Mouse (Mus musculus): ENCODE measurements at regions not wholly inside any gene's neighbourhood (a gene's known extent, or its start where the extent isn't known, plus 50 kb on each side); places are given as distances from the start of the nearest gene placed in this dataset.

GRCm38 (mm10) chrX:11387200-11387940 lies 59.7 kb downstream of the H2al1j start:
- Histone ChIP-seq H3K4me1 (replicated peaks; ENCODE audit: low read depth, low read length) (no peaks in the 10 kb centered on the region), H3K27me3 (ENCODE audit: insufficient read depth, low read length) (no peaks in the 10 kb centered on the region), H3K9me3 (ENCODE audit: low read length) (no peaks in the 10 kb centered on the region), H3K4me3 (replicated peaks; ENCODE audit: low read length) (no peak overlapping the region), H3K36me3 (ENCODE audit: insufficient read depth, low read length) (no peaks in the 10 kb centered on the region)
- no peak for TF ChIP-seq POU5F1 (IDR thresholded peaks at IDR 0.05; ENCODE audit: borderline replicate concordance, low read length)
- TF ChIP-seq CTCF (conservative IDR thresholded peaks at IDR 0.05; ENCODE audit: low read length), result no peak
- TF ChIP-seq NANOG (IDR thresholded peaks at IDR 0.05; ENCODE audit: borderline replicate concordance, low read length), result no peak

DNA sequence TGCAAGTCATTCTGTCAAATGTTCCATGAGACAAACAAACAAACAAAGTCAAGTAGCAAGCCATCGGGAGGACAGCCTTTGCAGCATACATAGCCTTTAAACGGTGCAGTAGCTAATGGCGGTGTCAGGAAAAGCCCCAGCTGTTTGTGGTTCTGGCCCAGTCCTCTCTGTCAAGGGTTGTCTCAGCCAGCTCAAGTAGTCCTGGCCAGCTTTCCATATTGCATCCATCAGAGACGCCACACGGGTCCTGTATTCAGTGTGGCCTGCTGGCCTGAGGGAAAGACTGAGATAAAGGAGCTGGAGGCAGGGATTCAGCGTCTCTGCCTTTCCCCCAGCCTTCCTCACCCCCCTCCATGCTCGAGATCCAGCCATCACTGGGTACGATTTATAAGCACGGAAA lies 61.2 kb downstream of the H2al1j start:
- Histone ChIP-seq H3K36me3 (ENCODE audit: insufficient read depth, low read length) (no peaks in the 10 kb centered on the region), H3K27me3 (ENCODE audit: insufficient read depth, low read length) (no peaks in the 10 kb centered on the region), H3K4me1 (replicated peaks; ENCODE audit: low read depth, low read length) (no peaks in the 10 kb centered on the region), H3K9me3 (ENCODE audit: low read length) (no peaks in the 10 kb centered on the region), H3K4me3 (replicated peaks; ENCODE audit: low read length) (no peak overlapping the region)
- no peak for TF ChIP-seq POU5F1 (IDR thresholded peaks at IDR 0.05; ENCODE audit: borderline replicate concordance, low read length)
- TF ChIP-seq NANOG (IDR thresholded peaks at IDR 0.05; ENCODE audit: borderline replicate concordance, low read length), result no peak
- TF ChIP-seq CTCF (conservative IDR thresholded peaks at IDR 0.05; ENCODE audit: low read length), result no peak

DNA sequence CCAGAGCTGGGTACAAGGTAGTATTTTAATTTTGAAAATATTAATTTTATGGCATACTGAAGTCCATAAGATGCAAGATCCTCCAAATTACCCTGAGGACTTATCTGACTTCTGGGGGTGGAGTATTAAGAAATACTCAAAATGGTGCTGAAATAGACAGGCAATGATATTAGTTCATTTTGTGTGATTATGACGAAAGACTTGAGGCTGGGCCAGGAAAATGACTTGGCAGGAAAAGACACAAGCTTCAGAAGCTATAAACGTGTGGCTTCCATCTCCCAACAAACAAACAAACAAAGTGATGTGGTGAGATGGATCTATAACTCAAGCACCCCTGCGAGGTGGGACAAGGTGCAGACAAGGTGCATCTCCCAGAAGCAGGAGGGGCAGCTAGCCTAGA lies 72.8 kb downstream of the H2al1j start:
- Histone ChIP-seq H3K9me3 (ENCODE audit: low read length) (no peaks in the 10 kb centered on the region), H3K4me3 (replicated peaks; ENCODE audit: low read length) (no peak overlapping the region), H3K27me3 (ENCODE audit: insufficient read depth, low read length) (no peaks in the 10 kb centered on the region), H3K4me1 (replicated peaks; ENCODE audit: low read depth, low read length) (no peaks in the 10 kb centered on the region), H3K36me3 (ENCODE audit: insufficient read depth, low read length) (no peaks in the 10 kb centered on the region)
- TF ChIP-seq POU5F1 (IDR thresholded peaks at IDR 0.05; ENCODE audit: borderline replicate concordance, low read length) (no peak), CTCF (conservative IDR thresholded peaks at IDR 0.05; ENCODE audit: low read length) (no peak), NANOG (IDR thresholded peaks at IDR 0.05; ENCODE audit: borderline replicate concordance, low read length) (no peak)

DNA sequence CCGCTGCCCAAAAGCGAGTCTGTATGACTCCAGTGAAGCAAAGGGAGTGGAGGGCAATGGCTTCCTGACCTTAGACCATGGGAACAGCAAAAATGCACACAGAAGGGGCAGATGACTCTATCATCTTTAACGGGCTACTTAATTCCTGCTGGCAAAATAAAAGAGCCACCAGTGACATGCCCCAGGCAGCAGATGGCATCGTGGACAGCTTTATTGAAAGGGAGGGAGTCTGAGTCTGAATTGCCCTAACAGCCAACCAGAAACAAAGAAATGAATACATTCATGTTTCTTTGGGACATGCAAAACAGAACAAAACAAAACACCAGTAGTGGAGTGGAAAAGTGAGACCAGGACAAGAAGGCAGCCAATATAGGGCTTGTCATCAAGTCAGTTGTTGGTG lies 76.7 kb downstream of the H2al1j start:
- Histone ChIP-seq H3K4me3 (replicated peaks; ENCODE audit: low read length) (no peak overlapping the region), H3K36me3 (ENCODE audit: insufficient read depth, low read length) (no peaks in the 10 kb centered on the region), H3K4me1 (replicated peaks; ENCODE audit: low read depth, low read length) (no peaks in the 10 kb centered on the region), H3K9me3 (ENCODE audit: low read length) (no peaks in the 10 kb centered on the region), H3K27me3 (ENCODE audit: insufficient read depth, low read length) (no peaks in the 10 kb centered on the region)
- TF ChIP-seq CTCF (conservative IDR thresholded peaks at IDR 0.05; ENCODE audit: low read length) (no peak), NANOG (IDR thresholded peaks at IDR 0.05; ENCODE audit: borderline replicate concordance, low read length) (no peak), POU5F1 (IDR thresholded peaks at IDR 0.05; ENCODE audit: borderline replicate concordance, low read length) (no peak)

DNA sequence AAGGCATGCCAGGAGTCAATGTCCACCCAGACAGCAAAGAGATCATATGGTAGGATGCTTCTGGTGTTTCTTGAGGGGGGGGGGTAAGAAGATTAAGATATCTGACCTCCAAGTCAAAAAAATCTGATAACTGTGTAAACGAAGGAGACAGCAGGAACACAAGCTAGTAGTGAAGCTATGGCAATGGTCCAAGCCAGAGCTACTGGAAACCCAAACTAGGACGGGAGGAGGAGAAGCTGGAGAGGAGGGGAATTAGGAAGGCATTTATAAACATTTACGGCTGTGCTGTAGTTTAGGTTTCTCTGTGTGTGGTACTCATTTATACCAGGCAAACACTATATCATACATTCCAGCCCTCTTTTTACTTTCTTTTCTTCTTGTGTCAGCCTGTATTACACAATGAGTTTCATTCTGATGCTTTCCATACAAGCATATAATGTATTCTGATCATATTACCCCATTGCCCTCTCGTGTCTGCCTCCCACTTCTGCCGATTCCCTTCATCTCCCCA lies 84.7 kb downstream of the H2al1j start:
- Histone ChIP-seq H3K9me3 (ENCODE audit: low read length) (no peaks in the 10 kb centered on the region), H3K36me3 (ENCODE audit: insufficient read depth, low read length) (no peaks in the 10 kb centered on the region), H3K4me1 (replicated peaks; ENCODE audit: low read depth, low read length) (0 out of 2 replicates have a peak, but pooled peaks cover 6% of the 10 kb centered on the region), H3K27me3 (ENCODE audit: insufficient read depth, low read length) (no peaks in the 10 kb centered on the region), H3K4me3 (replicated peaks; ENCODE audit: low read length) (no peak overlapping the region)
- no peak for TF ChIP-seq CTCF (conservative IDR thresholded peaks at IDR 0.05; ENCODE audit: low read length)

DNA sequence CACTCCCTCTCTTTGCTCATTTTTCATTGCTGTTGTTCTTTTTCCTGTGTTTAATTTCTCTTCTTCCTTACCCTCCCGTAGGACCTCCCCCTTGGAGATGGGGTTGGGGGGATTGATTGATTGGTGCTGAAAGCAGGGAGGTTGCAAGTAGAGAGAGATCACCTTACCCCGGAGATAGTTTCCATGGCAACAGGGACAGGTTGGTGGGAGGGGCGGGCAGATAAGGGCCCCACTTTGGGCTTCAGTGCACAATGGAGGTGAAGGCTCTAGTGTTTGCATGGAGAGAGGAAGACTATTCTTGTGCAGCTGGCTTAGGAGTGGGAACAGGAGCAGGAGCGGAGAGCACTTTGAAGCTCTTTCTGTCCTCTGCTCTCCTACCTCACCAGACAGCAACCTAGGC lies 88.0 kb downstream of the H2al1j start:
- no peak overlapping the region for H3K4me3 ChIP-seq (replicated peaks; ENCODE audit: low read length)
- H3K36me3 ChIP-seq (ENCODE audit: insufficient read depth, low read length), result no peaks in the 10 kb centered on the region
- TF ChIP-seq NANOG (IDR thresholded peaks at IDR 0.05; ENCODE audit: borderline replicate concordance, low read length), result no peak
- TF ChIP-seq POU5F1 (IDR thresholded peaks at IDR 0.05; ENCODE audit: borderline replicate concordance, low read length), result no peak
- TF ChIP-seq CTCF (conservative IDR thresholded peaks at IDR 0.05; ENCODE audit: low read length), result no peak
- H3K27me3 ChIP-seq (ENCODE audit: insufficient read depth, low read length), result no peaks in the 10 kb centered on the region
- H3K4me1 ChIP-seq (replicated peaks; ENCODE audit: low read depth, low read length), result 0 out of 2 replicates have a peak, but pooled peaks cover 6% of the 10 kb centered on the region
- H3K9me3 ChIP-seq (ENCODE audit: low read length), result no peaks in the 10 kb centered on the region

DNA sequence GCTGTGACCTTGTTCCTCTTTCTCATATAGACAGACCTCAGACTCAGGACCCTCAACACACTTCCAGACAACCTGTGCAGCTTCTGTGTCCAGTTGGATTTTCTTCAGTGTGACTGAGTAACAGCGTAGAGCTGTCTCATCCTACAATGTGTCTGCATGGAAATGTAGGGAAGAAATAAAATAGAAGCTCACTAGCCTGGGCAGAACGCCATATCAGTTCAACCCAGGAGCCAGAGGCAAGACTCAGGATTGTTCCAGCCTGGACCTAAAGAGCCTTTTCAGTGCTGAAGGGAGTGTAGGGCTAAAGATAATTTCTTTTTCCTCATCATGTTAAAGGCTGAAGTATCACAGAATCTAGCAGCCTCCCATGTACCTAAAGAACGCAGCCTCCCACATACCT lies 88.9 kb downstream of the H2al1j start:
- Histone ChIP-seq H3K27me3 (ENCODE audit: insufficient read depth, low read length) (no peaks in the 10 kb centered on the region), H3K9me3 (ENCODE audit: low read length) (no peaks in the 10 kb centered on the region)
- TF ChIP-seq CTCF (conservative IDR thresholded peaks at IDR 0.05; ENCODE audit: low read length), result no peak
- TF ChIP-seq NANOG (IDR thresholded peaks at IDR 0.05; ENCODE audit: borderline replicate concordance, low read length), result no peak
- no peak for TF ChIP-seq POU5F1 (IDR thresholded peaks at IDR 0.05; ENCODE audit: borderline replicate concordance, low read length)

GRCm38 (mm10) chrX:11417861-11418260 lies 90.2 kb downstream of the H2al1j start:
- Histone ChIP-seq H3K9me3 (ENCODE audit: low read length) (no peaks in the 10 kb centered on the region), H3K4me1 (replicated peaks; ENCODE audit: low read depth, low read length) (peaks cover 9% of the 10 kb centered on the region), H3K27me3 (ENCODE audit: insufficient read depth, low read length) (no peaks in the 10 kb centered on the region), H3K36me3 (ENCODE audit: insufficient read depth, low read length) (no peaks in the 10 kb centered on the region), H3K4me3 (replicated peaks; ENCODE audit: low read length) (no peak overlapping the region)
- TF ChIP-seq NANOG (IDR thresholded peaks at IDR 0.05; ENCODE audit: borderline replicate concordance, low read length) (no peak), CTCF (conservative IDR thresholded peaks at IDR 0.05; ENCODE audit: low read length) (no peak), POU5F1 (IDR thresholded peaks at IDR 0.05; ENCODE audit: borderline replicate concordance, low read length) (no peak)

More for the DNA sequence above, 88.9 kb downstream of the H2al1j start:
- Histone ChIP-seq H3K4me1 (replicated peaks; ENCODE audit: low read depth, low read length) (0 out of 2 replicates have a peak, but pooled peaks cover 6% of the 10 kb centered on the region), H3K36me3 (ENCODE audit: insufficient read depth, low read length) (no peaks in the 10 kb centered on the region), H3K4me3 (replicated peaks; ENCODE audit: low read length) (no peak overlapping the region)

DNA sequence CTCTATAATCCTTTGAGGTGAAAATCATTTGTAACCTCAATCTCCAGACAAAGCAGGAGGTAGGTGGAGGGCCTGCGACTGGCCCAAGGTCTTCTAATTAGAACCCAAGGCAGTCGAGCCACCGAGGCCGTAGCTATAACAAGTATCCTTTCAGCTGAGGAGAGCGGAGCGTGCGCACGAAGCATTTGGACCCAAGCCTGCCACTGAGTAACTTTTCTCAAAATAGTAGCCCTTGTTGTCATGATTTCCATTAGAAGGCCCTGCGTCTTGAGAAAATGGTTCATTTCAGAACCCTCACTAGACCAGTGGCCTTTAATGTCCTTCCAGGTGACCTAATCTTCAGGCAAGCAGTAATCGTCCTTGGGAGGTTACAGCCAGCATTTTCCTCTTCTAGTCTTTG lies 90.6 kb downstream of the H2al1j start:
- TF ChIP-seq NANOG (IDR thresholded peaks at IDR 0.05; ENCODE audit: borderline replicate concordance, low read length) (no peak), CTCF (conservative IDR thresholded peaks at IDR 0.05; ENCODE audit: low read length) (no peak), POU5F1 (IDR thresholded peaks at IDR 0.05; ENCODE audit: borderline replicate concordance, low read length) (no peak)
- no peaks in the 10 kb centered on the region for H3K9me3 ChIP-seq (ENCODE audit: low read length)
- no peak overlapping the region for H3K4me3 ChIP-seq (replicated peaks; ENCODE audit: low read length)
- no peaks in the 10 kb centered on the region for H3K27me3 ChIP-seq (ENCODE audit: insufficient read depth, low read length)
- peaks cover 13% of the 10 kb centered on the region for H3K4me1 ChIP-seq (replicated peaks; ENCODE audit: low read depth, low read length)
- H3K36me3 ChIP-seq (ENCODE audit: insufficient read depth, low read length), result no peaks in the 10 kb centered on the region
